Mouse (Mus musculus) brain, embryonic 18.5 days (tissue): Measurements from ENCODE around the gene Uts2b.
"Not testable (repeated sequence)": the region's sequence is repeated elsewhere in the genome, so short reads cannot be mapped to it uniquely, and the experiment has no call there.

Experiments used
- DNase-seq: peaks from one replicate; pipeline ENCODE4 v3.0.0-alpha.2; 2012; ENCODE audit warnings: low read depth, low spot score

Uts2b gene

GRCm38 (mm10) chr16:27375318-27375717, 5.3 kb upstream of the Uts2b start:
- no peak for DNase-seq

DNA sequence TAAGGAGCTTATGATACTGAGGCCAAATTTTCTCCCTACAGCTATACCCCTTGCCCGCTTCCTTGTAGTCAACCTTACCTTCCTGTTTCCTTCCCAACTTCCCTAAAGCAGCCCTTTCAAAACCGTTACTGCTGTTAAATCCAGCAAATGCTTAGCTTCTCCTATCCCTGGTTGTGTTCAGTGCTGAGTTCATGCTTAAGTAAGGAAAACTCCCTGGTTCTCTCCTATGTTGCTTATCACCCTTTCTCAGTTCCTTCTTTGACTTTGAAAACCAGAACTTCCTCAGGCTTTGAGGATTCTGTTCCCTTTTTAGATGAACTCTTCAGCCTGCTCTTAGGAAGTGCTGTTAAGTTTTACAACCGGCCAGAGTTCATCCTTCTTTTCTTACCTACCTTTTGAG, 4.1 kb upstream of the Uts2b start:
- no peak for DNase-seq

- DNase-seq, result no peak
Measured at GRCm38 (mm10) chr16:27370700-27371099, 661 bp upstream of the Uts2b start.

DNA sequence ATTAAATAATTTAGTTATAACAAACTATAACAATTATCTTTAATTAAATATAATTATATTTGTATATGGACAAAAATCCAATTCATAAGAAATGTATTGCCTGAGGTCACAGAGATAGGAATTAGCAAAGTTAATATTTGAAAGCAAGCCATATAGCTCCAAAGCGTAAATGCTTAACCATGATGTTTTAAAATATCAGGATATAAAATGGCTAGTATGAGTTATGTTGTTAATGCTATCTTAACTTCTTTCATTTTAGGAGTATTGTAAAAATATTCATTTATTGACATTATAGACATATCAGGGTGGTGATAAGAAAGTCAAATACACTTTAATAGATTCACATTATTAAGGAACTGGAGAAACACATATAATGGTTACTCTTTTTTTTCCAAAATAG, 10.0 kb downstream of the Uts2b start:
- DNase-seq, result no peak

DNA sequence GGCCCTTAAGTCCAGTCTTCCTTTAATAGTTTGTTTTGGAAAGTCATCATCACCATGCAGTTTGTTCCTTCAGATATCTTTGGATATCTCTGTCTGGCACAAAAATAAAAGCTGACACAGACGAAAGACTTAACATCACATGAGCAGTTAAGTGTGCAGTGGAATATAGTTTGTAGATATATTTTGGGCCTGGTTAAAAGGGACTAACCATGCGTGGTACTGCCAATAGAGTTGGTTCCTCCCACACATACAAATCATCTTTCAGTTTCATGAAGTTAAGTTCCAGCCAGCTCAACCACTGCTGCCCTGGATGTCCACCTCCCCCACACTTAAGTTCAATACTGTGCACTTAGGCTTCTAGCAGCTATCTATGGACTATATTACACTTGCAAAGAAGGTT, 15.6 kb downstream of the Uts2b start:
- DNase-seq, result no peak

DNA sequence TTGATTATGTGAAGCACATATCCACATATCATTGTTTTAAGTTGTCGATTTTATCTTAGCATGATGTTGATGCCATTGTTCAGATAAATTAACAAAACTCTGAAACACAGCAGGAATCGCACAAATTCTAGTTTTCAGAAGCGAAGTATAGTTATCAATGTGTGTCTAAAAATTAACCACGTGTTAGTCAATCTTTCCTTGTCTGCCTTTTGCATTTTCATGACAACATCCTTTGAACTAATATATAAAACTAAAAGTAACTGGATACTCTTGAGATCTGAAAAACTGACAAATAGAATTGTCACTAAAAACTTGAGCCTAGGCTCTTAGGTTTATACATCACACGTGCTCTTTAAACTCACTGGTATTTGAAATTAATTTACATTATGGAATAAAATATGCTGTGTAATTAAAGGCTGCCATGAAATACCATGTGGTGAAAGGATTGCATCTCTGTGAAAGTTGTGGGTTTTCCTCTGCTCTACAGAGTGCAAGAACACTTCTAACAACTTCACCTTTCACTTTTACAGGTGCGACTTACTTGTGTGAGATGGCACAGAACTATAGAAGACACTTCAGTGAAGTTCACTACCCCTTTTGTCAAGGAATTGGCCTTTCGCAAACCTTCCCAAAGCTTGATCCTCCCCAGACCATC, 20.0 kb downstream of the Uts2b start:
- DNase-seq, result no peak

- no peak for DNase-seq
Measured at GRCm38 (mm10) chr16:27349235-27349634, 20.8 kb downstream of the Uts2b start.

GRCm38 (mm10) chr16:27348359-27348758, 21.7 kb downstream of the Uts2b start:
- no peak for DNase-seq

DNA sequence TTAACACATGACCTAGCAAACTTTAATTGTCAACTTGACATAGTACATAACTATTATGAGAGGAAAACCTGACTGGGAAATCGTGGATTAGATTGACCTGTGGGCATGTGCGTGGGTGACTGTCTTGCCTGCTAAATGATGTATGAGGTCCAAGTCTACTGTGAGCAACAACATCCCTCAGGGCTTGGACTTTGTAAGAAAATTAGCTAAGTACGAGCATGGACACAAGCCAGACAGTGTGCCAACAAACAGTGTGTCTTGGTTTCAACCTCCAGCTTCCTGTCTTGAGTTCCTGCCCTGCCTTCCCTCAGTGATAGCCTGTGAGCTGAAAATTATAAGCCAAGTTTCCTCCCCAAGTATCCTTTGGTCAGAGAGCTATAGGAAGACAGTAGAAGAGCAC, 22.5 kb downstream of the Uts2b start:
- DNase-seq, result no peak

DNA sequence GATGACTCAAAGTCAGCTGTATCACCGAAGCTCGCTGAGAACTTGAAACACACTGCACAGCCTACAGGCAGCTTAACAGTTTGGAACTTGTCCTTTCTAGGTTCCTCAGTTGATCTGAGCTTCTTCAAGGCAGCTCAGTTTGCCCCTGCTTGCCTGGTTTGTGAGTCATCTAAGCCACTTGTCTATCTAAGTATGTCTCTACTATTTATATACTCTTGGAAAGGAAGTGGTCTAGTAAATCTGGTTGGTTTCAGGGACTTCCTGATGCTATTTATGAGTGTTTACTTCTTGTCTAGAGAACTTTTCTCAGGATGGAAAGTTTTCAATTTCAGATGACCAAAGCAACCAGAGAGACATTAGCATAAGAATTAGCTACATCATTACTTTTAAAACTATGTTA, 43.6 kb downstream of the Uts2b start:
- DNase-seq, result no peak

GRCm38 (mm10) chr16:27322047-27322446, 48.0 kb downstream of the Uts2b start:
- DNase-seq, result no peak

GRCm38 (mm10) chr16:27319099-27319498, 50.9 kb downstream of the Uts2b start:
- no peak for DNase-seq

DNA sequence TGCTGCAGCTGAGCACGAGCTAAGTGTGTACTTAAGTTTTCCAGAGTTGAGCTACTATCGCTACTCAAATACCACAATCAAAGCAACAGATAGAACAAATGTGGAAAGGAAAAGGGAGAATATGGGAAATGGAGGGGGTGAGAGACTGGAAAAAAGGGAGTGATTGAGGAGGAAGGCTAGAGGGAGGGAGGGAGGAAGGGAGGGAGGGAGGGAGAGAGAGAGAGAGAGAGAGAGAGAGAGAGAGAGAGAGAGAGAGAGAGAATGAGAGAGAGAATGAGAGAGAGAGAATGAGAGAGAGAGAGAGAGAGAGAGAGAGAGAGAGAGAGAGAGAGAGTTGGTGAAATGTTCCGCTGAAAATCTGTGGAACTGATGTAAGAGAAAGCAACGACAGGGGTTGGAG, 62.9 kb downstream of the Uts2b start, which contains the start of gene Ostn:
TSS of gene Ostn (plus strand) at position 301 of the 400 bp plus-strand sequence.
- DNase-seq, result not testable (repeated sequence)
